Mouse (Mus musculus) kidney, postnatal 0 days (tissue): ENCODE measurements around the gene Clybl. TPM values are rescaled to one million over a fixed set of nuclear protein-coding genes. Genes with fewer than 3 reads are reported as not detected.

ENCODE experiments used
- ATAC-seq: fragments of 200-750 bp; cut with Nextera tagmentation; replicated peaks from 2 replicates; pipeline ENCODE4 v1.8.0; 2017; ENCODE audit warnings: low read depth, moderate number of reproducible peaks, moderate TSS enrichment, moderate library complexity; ENCODE audit not compliant: low FRiP score
- DNase-seq: peaks from one replicate; pipeline ENCODE4 v3.0.0-alpha.2; 2016; ENCODE audit warnings: low spot score
- H3K27ac ChIP-seq: fragments of 300-500 bp; sonication (generic); 2 replicates; pipeline ENCODE4 v1.5.1; 2014; ENCODE audit warnings: mild to moderate bottlenecking
- H3K27me3 ChIP-seq: fragments of 300-500 bp; sonication (generic); 2 replicates; pipeline ENCODE4 v1.6.1; 2014; ENCODE audit warnings: low read length, mixed read lengths; ENCODE audit not compliant: insufficient read depth
- H3K36me3 ChIP-seq: fragments of 300-500 bp; sonication (generic); 2 replicates; pipeline ENCODE4 v1.6.1; 2014; ENCODE audit warnings: low read length, mixed read lengths; ENCODE audit not compliant: insufficient read depth
- H3K4me1 ChIP-seq: fragments of 300-500 bp; sonication (generic); replicated peaks from 2 replicates; pipeline ENCODE4 v1.6.1; 2014; ENCODE audit warnings: antibody characterized with exemption, low read length, mixed read lengths; ENCODE audit not compliant: insufficient read depth
- H3K4me2 ChIP-seq: fragments of 300-500 bp; sonication (generic); 2 replicates; pipeline ENCODE4 v1.6.1; 2014; ENCODE audit warnings: mild to moderate bottlenecking, low read length, moderate library complexity, mixed read lengths
- H3K4me3 ChIP-seq: fragments of 300-500 bp; sonication (generic); replicated peaks from 2 replicates; pipeline ENCODE4 v1.5.1; 2014; ENCODE audit warnings: low read depth, low read length
- H3K9ac ChIP-seq: fragments of 300-500 bp; sonication (generic); 2 replicates; pipeline ENCODE4 v1.6.1; 2014; ENCODE audit warnings: low read depth, low read length
- H3K9me3 ChIP-seq: fragments of 300-500 bp; sonication (generic); replicated peaks from 2 replicates; pipeline ENCODE4 v1.6.1; 2016; ENCODE audit warnings: low read length, inconsistent platforms, mixed read lengths
- CTCF ChIP-seq: IDR thresholded peaks from 2 replicates; pipeline ENCODE4 v1.5.1; 2016; ENCODE audit warnings: antibody characterized with exemption, low read depth, mild to moderate bottlenecking, moderate library complexity
- WGBS: fragments of 180-500 bp; shearing (Covaris S2); extraction: QIAGEN DNeasy Blood & Tissue Kit; methylation state at CpG from one replicate; pipeline ENCODE4 v1.1.7; 2014; 5-methylcytosine and 5-hydroxymethylcytosine counted together
- polyA plus RNA-seq: library from polyadenylated mRNA; unstranded; fragments of >200 nt; fragmentation: Nextera tagmentation; extraction: Ambion mirVana; gene quantifications from 2 replicates; pipeline ENCODE4 v1.2.1, GENCODE M21; 2015

The Clybl gene
- polyA plus RNA-seq, 1 experiment from 2014 or later = 45.7 TPM

DNA sequence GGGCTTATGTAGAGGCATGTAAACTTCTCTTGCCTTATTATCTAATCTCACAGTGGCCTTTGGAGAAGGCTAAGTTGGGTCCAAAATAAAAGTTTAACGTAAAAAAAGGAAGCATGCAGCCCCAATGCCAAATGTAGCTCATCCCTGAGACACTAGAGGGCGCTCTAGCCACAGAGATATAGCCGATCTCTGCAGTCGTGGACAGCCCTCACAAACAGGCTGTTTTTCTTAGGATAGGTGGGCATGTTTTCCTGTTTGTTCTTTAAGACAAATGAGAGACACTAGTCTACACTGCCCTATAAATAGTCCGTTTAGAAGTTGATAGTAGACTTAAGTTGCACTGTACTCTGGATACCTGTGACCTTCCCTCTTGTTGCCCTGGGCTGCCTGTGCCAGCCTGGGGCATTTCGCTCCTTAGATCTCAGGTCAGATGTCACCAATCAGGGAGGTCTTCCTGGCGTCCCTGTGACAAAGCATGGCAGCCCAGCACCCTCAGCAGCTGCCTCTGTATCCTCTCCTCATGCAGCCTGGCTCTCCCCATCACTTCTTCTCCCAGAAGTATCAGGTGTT lies 9.5 kb downstream of the Clybl start:
- H3K9ac ChIP-seq = no peak overlapping the region
- ATAC-seq = peak; percentile 33
- TF ChIP-seq CTCF = peak; percentile 88
- no peak overlapping the region for H3K4me2 ChIP-seq
- H3K36me3 ChIP-seq = no peaks in the 10 kb centered on the region
- no peaks in the 10 kb centered on the region for H3K4me1 ChIP-seq
- no peak overlapping the region for H3K27ac ChIP-seq
- 14% methylated on average over 7 of the region's 7 CpGs for WGBS
- peak; percentile 80 for DNase-seq
- H3K27me3 ChIP-seq = no peaks in the 10 kb centered on the region
- no peak overlapping the region for H3K4me3 ChIP-seq
- H3K9me3 ChIP-seq = no peaks in the 10 kb centered on the region

DNA sequence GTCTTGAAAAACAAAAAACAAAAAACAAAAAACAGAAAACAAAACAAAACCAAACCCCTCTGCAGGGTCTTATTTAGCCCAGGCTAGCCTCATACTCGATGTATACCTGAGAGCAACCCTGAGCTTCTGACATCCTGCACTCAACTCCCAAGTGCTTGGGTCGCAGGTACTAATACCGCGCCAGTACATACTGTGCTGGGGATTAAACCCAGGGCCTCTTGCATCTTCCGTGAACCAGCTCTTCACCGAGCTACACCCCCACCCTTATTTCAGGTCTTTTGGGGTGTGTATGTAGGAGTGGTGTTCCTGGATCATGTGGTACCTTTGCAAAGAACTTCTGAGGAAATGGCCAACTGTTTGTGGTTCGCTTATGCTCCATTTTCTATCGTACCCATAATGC lies 13.1 kb downstream of the Clybl start:
- no peak for TF ChIP-seq CTCF
- H3K9me3 ChIP-seq = 0 out of 2 replicates have a peak, but pooled peaks cover 5% of the 10 kb centered on the region
- 96% methylated on average over 8 of the region's 8 CpGs for WGBS
- H3K4me1 ChIP-seq = no peaks in the 10 kb centered on the region
- H3K9ac ChIP-seq = no peak overlapping the region
- DNase-seq (no peak), ATAC-seq (no peak)
- no peaks in the 10 kb centered on the region for H3K27me3 ChIP-seq
- no peak overlapping the region for H3K27ac ChIP-seq
- no peaks in the 10 kb centered on the region for H3K36me3 ChIP-seq
- no peak overlapping the region for H3K4me3 ChIP-seq
- no peak overlapping the region for H3K4me2 ChIP-seq

DNA sequence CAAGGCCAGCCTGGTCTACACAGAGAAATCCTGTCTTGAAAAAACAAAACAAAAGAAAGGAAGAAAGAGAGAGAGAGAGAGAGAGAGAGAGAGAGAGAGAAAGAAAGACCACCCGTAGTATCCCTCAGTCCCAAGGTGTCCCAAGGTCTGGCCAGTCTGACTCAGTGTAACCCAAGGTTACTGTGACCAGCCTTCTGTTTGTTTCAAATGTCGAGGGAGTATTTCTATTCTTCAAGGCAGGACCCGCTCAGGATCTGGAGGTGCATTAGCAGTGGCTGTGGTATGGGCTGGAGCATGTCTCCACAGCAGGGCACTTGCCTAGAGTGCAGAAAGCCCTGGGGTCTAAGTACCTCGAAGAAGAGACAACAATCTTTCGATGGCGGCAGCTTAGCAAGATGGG lies 15.3 kb downstream of the Clybl start:
- no peaks in the 10 kb centered on the region for H3K36me3 ChIP-seq
- no peak for TF ChIP-seq CTCF
- H3K4me2 ChIP-seq = no peak overlapping the region
- H3K9me3 ChIP-seq = 0 out of 2 replicates have a peak, but pooled peaks cover 5% of the 10 kb centered on the region
- H3K27ac ChIP-seq = no peak overlapping the region
- 81% methylated on average over 6 of the region's 6 CpGs for WGBS
- no peaks in the 10 kb centered on the region for H3K4me1 ChIP-seq
- no peaks in the 10 kb centered on the region for H3K27me3 ChIP-seq
- no peak overlapping the region for H3K4me3 ChIP-seq
- no peak overlapping the region for H3K9ac ChIP-seq
- ATAC-seq = no peak
- DNase-seq = no peak

DNA sequence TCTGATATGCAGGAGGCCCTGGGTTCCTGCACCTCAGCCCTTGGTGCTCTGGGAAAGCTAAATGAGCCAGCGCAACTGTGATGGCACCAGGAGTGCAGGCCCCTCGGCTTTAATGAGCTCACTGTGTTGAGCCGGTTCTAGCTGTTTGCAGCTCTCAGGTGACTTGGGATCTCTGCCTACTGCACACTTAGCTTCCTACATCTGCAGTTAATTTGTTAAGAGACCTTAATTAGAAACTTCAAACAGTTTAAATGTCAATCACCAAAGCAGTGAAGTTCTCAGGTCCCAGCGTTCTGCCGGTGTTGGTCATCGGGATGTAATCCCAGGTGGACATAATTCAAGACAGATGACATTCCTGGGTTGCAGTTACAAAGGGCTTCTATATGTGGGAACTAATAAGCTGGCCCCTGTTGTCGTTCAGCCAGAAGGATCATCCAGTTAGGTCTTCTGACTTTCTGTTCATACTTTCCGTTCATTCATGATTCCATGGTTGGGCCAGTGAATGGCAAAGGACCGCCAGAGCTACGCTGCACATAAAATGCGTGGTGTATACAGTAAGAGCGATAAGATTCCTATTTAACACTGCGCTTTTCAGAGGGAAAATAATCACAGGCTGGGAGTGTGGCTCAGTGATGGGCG lies 18.9 kb downstream of the Clybl start:
- DNase-seq (no peak), ATAC-seq (no peak)
- Histone ChIP-seq H3K27ac (no peak overlapping the region), H3K4me3 (no peak overlapping the region), H3K9ac (no peak overlapping the region), H3K27me3 (no peaks in the 10 kb centered on the region), H3K4me2 (no peak overlapping the region), H3K4me1 (no peaks in the 10 kb centered on the region), H3K36me3 (no peaks in the 10 kb centered on the region), H3K9me3 (0 out of 2 replicates have a peak, but pooled peaks cover 5% of the 10 kb centered on the region)
- WGBS = 59% methylated on average over 14 of the region's 14 CpGs
- no peak for TF ChIP-seq CTCF

DNA sequence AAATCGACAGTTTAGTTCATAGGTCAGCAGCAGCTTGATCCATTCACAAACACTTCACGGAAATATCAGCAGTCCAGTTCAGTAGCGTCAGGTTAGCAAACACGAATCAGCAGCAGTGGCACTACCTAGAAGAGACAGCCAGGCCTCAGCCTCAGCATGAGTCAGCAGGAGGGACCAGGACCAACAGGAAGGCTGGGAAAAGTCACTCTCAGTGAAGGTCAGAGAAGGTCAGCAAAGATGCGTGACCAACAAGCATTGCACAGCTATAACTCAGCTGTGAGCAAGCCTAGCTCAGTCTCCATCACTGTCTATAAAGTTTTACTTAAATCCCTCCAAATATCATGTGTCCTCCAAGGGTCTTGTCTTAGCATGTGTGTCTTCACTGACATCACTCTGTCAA lies 27.7 kb downstream of the Clybl start:
- Histone ChIP-seq H3K4me2 (no peak overlapping the region), H3K36me3 (no peaks in the 10 kb centered on the region), H3K9me3 (no peaks in the 10 kb centered on the region), H3K4me1 (no peaks in the 10 kb centered on the region), H3K27ac (no peak overlapping the region), H3K9ac (no peak overlapping the region), H3K4me3 (no peak overlapping the region), H3K27me3 (no peaks in the 10 kb centered on the region)
- DNase-seq (no peak), ATAC-seq (no peak)
- no peak for TF ChIP-seq CTCF
- WGBS = 71% methylated on average over 5 of the region's 5 CpGs

DNA sequence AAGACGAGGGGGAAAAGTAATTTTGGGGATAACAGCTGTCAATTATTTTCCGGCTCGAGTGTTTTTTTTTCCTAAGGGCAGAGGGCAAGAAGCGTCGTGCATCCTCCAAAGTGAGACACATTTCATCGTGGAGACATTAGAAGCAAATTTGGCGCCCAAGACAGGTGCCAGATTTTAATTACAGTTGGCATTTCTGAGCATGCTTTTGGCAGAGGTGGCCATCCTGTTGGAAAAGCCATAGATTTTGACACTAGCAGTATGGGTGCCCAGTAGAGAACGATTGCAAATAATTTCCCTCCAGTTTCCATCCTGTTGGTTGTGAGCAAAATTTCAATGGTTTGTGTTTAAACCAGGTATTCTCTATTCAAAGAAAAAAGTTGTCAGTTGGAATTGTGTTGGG lies 32.1 kb downstream of the Clybl start:
- Histone ChIP-seq H3K9me3 (no peaks in the 10 kb centered on the region), H3K27ac (no peak overlapping the region), H3K9ac (no peak overlapping the region), H3K27me3 (no peaks in the 10 kb centered on the region), H3K4me3 (no peak overlapping the region), H3K4me1 (no peaks in the 10 kb centered on the region), H3K4me2 (no peak overlapping the region), H3K36me3 (no peaks in the 10 kb centered on the region)
- ATAC-seq = no peak
- TF ChIP-seq CTCF = no peak
- no peak for DNase-seq
- WGBS = 80% methylated on average over 8 of the region's 8 CpGs
